Mouse (Mus musculus): ENCODE data around the gene H2-Q2. TPM values are rescaled to one million over a fixed set of nuclear protein-coding genes. Genes with fewer than 3 reads are reported as not detected.
"Not testable (repeated sequence)": the region's sequence is repeated elsewhere in the genome, so short reads cannot be mapped to it uniquely, and the experiment has no call there.

The H2-Q2 gene
- polyA plus RNA-seq (2016; fragmentation: Nextera tagmentation; extraction: Ambion mirVana): 0.15 and 0.20 TPM in 2 replicates

DNA sequence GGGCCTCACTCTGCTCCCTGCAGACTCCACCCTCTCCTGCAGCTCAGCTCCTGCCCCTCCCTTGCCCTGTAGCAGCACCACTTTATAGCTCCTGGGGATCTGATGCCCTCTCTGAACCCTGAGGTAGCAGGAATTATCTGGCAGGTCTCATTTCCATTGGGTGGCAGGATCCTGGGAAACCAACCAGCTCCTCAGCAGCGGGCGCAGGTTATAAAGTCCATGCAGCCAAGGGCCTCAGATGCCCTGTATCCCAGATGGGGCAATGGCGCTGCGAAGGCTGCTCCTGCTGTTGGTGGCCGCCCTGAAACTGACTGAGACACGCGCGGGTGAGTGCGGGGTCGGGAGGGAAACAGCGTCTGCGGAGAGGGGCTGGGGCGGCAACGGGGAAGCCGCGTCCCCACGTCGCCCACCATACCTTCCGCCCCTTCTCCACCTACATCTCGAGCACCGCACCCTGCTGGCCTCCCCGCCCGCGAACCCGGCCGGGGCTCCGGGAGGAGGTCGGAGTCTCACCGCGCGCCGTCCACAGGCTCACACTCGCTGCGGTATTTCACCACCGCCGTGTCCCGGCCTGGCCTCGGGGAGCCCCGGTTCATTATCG lies at the start of gene H2-Q2:
Gene H2-Q2, plus strand, starts transcription at position 172 of the 601 bp plus-strand sequence.
- Histone ChIP-seq H3K9ac (replicated peaks) (peak within 1 kb of the TSS; percentile 46), H3K4me1 (peaks cover 12% of the 10 kb centered on the region), H3K4me2 (replicated peaks) (peak within 1 kb of the TSS; percentile 82), H3K4me3 (peak within 1 kb of the TSS; percentile 48), H3K9me3 (no peaks in the 10 kb centered on the region), H3K27me3 (peaks cover 52% of the 10 kb centered on the region), H3K27ac (replicated peaks) (no peak within 1 kb of the TSS), H3K36me3 (no peaks in the 10 kb centered on the region)
- WGBS: under 1% methylated on average over 38 of the region's 40 CpGs
- ATAC-seq (ENCODE audit: low FRiP score, low read depth): no peak

DNA sequence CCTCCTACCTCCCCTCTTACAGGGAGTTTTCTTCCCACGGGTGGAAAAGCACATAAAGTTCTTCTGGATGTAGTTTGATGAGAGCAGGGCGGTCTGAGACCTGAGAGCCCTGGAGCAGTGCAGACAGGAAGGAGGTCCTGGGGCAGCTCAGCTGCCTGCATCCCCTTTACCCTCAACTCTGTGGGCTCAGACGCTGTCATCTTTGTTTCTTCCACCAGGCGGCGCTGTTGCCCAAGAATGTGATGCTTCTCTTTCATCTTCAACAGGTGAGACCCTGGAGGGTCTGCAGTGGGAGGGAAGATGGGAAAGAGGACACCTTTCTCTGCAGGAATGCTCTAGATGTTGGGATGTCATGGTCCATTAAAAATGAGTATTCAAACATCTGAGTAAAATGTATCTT lies 46.2 kb upstream of the H2-Q2 start:
- not testable (repeated sequence) for H3K27ac ChIP-seq (replicated peaks); H3K4me3 ChIP-seq; H3K9me3 ChIP-seq; H3K27me3 ChIP-seq; H3K9ac ChIP-seq (replicated peaks); H3K4me1 ChIP-seq; ATAC-seq (ENCODE audit: low FRiP score, low read depth); H3K36me3 ChIP-seq; H3K4me2 ChIP-seq (replicated peaks)
- WGBS: 5% methylated on average over 5 of the region's 5 CpGs

DNA sequence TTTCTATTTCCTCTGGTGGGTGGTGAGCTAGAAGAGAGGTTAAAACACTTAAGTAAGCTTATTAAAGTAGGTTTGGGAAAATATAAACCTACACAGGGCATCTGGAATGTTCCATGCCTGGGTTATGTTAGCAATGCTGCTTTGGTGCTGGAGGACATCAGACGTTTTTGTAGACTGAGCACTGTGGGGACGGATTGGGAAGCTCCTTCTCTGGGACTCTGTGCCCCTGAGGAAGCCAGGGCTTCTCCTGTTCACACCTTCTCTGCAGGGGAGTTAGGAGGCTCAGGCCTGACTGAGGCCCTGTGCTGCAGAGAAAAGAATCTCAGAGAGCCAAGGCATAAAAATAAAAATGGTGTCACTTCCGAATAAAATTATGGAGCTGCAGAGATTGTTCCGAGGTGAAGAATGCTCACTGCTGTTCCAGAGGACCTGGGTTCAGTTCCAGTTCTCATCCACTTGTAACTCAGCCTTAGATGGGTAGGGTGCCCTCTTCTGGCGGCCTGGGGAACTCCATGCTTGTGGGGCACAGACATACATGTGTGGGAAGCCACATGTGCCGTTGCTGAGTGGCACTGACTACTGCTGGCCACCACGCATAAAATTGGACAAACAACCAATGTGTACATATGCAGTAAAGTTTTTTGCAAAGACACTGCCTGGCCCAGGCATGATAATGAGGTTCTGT lies 41.6 kb upstream of the H2-Q2 start:
- not testable (repeated sequence) for H3K4me2 ChIP-seq (replicated peaks); H3K9ac ChIP-seq (replicated peaks); ATAC-seq (ENCODE audit: low FRiP score, low read depth); H3K36me3 ChIP-seq; H3K27ac ChIP-seq (replicated peaks); H3K4me1 ChIP-seq; H3K27me3 ChIP-seq; H3K9me3 ChIP-seq; H3K4me3 ChIP-seq
- WGBS: 84% methylated on average over 7 of the region's 7 CpGs

DNA sequence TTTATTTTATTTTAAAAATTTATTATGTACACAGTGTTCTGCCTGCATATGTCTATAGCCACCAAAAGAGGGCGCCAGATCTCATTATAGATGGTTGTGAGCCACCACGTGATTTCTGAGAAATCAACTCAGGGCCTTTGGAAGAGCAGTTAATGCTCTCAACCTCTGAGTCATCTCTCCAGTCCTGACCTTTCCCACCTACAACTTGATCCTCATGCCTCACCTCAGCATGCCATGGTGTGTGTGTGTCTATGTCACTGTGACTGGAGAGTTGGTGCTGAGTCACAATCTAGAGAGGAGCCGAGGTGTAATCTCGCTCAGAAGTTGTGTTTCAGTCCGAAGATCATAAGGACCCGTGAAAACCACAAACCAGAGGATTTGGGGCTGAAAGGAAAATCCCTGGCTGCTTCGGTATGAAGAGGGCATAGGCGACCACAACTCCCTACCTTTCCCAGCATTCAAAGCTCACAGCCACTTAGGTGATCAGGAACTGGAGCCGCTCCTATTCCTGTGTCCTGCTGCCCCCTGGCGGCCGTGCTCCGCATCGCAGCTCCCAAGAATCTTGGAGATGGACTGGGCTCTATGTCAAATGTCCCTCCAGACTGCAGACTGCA lies 40.3 kb upstream of the H2-Q2 start:
- H3K27ac ChIP-seq (replicated peaks): no peak overlapping the region
- ATAC-seq (ENCODE audit: low FRiP score, low read depth): no peak

DNA sequence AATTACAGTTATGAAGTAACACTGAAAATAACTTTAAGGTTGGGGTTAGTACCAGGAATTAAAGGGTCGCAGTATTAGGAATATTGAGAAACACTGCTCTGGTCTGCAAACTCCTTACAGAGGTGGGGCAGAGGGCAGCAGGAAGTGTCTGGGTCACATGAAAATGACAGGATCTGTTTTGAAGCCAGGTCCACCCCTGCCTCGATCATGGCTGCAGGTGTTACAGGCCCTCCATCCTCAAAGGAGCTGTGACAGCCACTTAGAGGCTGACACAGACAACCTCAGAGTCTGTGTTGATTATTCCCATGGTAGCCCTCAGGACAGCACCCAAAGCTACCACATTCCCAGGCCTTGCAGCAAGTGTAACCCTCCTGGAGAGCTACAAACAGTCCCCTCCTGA lies 38.8 kb upstream of the H2-Q2 start:
- Histone ChIP-seq H3K27ac (replicated peaks) (no peak overlapping the region), H3K4me2 (replicated peaks) (no peak overlapping the region), H3K4me3 (no peak overlapping the region), H3K9me3 (no peaks in the 10 kb centered on the region), H3K9ac (replicated peaks) (no peak overlapping the region), H3K36me3 (no peaks in the 10 kb centered on the region), H3K4me1 (no peaks in the 10 kb centered on the region), H3K27me3 (peaks cover 6% of the 10 kb centered on the region; the same call in 1 of the 2 replicates)
- no peak for ATAC-seq (ENCODE audit: low FRiP score, low read depth)
- WGBS: 89% methylated on average over 2 of the region's 2 CpGs

More for the DNA sequence above, 40.3 kb upstream of the H2-Q2 start:
- H3K4me3 ChIP-seq: no peak overlapping the region
- H3K9me3 ChIP-seq: no peaks in the 10 kb centered on the region
- H3K27me3 ChIP-seq: no peaks in the 10 kb centered on the region
- no peak overlapping the region for H3K4me2 ChIP-seq (replicated peaks)
- no peak overlapping the region for H3K9ac ChIP-seq (replicated peaks)
- H3K4me1 ChIP-seq: no peaks in the 10 kb centered on the region
- no peaks in the 10 kb centered on the region for H3K36me3 ChIP-seq
- 25% methylated on average over 13 of the region's 13 CpGs for WGBS

DNA sequence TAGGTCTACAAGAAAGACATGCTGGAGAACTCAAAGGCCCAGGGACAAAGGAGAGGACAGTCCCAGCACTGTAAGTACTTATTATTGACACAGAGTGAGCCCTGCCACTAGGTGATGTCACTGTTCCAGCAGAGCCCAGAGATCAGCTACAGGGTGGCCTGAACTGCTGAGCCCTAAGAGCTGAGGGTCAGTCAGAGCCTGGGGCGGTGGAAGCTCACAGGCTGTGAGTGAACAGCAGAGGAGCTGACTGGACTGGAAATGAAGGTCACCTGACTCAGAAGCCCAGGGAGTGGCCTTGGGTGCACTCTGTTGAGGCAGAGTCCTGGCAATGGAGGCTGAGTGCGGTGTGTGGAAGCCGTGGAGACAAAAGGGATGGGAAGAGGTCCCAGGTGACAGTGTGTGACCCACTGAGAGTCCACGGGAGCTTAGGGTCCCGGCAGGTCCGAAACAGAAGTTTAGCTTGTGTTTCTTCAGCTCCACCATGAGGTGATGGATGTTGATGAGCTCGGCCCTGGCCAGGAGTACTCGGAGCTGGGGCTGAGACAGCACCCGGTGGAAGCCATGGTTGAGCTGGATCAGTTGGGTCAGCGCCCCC lies 38.2 kb upstream of the H2-Q2 start:
- WGBS: 87% methylated on average over 10 of the region's 10 CpGs
- Histone ChIP-seq H3K4me1 (no peaks in the 10 kb centered on the region), H3K27ac (replicated peaks) (no peak overlapping the region), H3K4me3 (no peak overlapping the region), H3K36me3 (no peaks in the 10 kb centered on the region), H3K27me3 (peaks cover 11% of the 10 kb centered on the region), H3K4me2 (replicated peaks) (no peak overlapping the region), H3K9me3 (no peaks in the 10 kb centered on the region), H3K9ac (replicated peaks) (no peak overlapping the region)
- ATAC-seq (ENCODE audit: low FRiP score, low read depth): no peak

DNA sequence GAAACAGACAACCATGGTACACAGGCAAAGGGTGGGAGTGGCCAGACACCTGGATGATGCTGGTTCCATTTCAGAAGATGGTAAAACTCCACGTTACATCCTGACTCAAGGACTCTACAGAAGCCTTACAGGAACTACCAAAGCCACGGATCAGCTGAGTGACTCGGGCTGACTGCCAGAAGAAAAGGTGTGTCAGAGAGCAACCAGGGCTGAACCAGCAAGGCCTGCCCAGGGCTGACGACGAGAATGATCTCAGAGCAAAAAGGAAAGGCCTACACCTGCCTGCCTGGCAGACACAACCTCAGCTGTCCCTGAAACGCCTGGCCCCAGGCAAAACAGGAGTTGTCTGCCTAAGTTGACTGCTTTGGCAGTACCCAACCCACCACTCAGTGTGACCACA lies 37.6 kb upstream of the H2-Q2 start:
- Histone ChIP-seq H3K9ac (replicated peaks) (no peak overlapping the region), H3K27me3 (peaks cover 11% of the 10 kb centered on the region), H3K4me3 (no peak overlapping the region), H3K36me3 (no peaks in the 10 kb centered on the region), H3K9me3 (no peaks in the 10 kb centered on the region), H3K4me2 (replicated peaks) (no peak overlapping the region), H3K4me1 (no peaks in the 10 kb centered on the region), H3K27ac (replicated peaks) (no peak overlapping the region)
- no peak for ATAC-seq (ENCODE audit: low FRiP score, low read depth)
- 77% methylated on average over 6 of the region's 6 CpGs for WGBS

DNA sequence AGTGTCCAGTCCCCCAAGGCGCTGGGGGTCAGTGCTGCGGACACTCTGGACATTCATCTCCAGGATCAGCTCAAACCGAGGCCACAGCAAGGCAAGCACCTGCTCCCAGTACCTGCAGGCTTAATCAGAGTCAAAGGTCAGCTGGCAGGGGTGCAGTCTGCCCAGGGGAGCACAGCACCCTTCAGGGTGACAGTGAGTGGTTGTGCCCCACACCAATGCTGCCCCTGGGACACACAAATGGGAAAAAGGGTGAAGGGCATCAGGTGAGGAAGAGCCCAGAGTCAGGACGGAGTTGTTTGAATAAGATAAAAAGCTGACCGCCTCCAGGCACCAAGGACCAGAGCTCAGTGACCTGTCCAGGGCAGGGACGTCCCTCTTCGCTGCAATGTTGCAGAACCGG lies 37.1 kb upstream of the H2-Q2 start:
- H3K9me3 ChIP-seq: not testable (repeated sequence)
- whole genome bisulfite sequencing: 80% methylated on average over 8 of the region's 8 CpGs

DNA sequence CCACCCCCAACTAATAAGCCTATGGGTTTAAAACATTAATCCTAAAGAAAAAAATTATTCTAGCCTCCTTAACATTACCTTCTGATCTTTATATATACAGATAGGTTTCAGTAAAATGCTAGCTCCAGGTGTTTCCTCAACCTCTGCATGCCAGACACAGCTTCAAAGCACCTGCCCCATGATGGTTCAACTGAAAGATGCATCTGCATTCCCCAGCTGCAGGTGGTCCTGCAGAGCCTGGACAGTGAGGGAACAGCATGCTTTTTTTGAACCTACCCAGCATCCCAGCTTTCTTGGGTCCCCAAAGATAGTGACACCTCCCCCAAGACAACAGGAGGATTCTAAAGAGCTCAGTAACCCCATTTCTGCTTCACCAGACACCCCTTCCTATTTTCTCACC lies 23.4 kb upstream of the H2-Q2 start:
- Histone ChIP-seq H3K27me3 (peaks cover 41% of the 10 kb centered on the region), H3K27ac (replicated peaks) (no peak overlapping the region), H3K9ac (replicated peaks) (no peak overlapping the region), H3K4me2 (replicated peaks) (no peak overlapping the region), H3K4me1 (peaks cover 9% of the 10 kb centered on the region), H3K9me3 (no peaks in the 10 kb centered on the region), H3K4me3 (no peak overlapping the region), H3K36me3 (no peaks in the 10 kb centered on the region)
- no peak for ATAC-seq (ENCODE audit: low FRiP score, low read depth)

More for the DNA sequence above, 37.1 kb upstream of the H2-Q2 start:
- H3K36me3 ChIP-seq; H3K4me2 ChIP-seq (replicated peaks); H3K9ac ChIP-seq (replicated peaks); H3K27ac ChIP-seq (replicated peaks); H3K4me3 ChIP-seq; ATAC-seq (ENCODE audit: low FRiP score, low read depth); H3K4me1 ChIP-seq: not testable (repeated sequence)
- peaks cover 11% of the 10 kb centered on the region for H3K27me3 ChIP-seq

DNA sequence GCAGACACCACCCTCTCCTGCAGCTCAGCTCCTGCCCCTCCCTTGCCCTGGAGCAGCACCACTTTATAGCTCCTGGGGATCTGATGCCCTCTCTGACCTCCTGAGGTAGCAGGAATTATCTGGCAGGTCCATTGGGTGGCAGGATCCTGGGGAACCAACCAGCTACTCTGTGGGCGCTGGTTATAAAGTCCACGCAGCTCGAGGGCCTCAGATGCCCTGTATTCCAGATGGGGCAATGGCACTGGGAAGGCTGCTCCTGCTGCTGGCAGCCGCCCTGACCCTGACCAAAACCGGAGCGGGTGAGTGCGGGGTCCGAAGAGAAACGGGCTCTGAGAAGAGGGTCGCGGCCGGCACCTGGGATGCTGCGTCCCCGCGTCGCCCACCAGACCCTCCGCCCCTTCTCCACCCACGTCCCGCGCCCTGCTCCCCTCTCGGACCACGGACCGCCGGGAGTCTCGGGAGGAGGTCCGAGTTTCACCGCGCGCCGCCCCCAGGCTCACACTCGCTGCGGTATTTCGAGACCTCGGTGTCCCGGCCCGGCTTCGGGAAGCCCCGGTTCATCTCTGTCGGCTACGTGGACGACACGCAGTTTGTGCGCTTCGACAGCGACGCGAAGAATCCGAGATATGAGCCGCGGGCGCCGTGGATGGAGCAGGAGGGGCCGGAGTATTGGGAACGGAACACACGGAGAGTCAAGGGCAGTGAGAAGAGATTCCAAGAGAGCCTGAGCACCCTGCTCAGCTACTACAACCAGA lies 21.5 kb upstream of the H2-Q2 start, which contains the start of gene H2-Q1:
Gene H2-Q1, plus strand, starts transcription at position 79 of the 755 bp plus-strand sequence.
- no peak for ATAC-seq (ENCODE audit: low FRiP score, low read depth)
- Histone ChIP-seq H3K9me3 (no peaks in the 10 kb centered on the region), H3K27me3 (peaks cover 41% of the 10 kb centered on the region), H3K4me2 (replicated peaks) (peak within 1 kb of the TSS; percentile 56), H3K36me3 (no peaks in the 10 kb centered on the region), H3K4me3 (peak within 1 kb of the TSS; percentile 39), H3K4me1 (peaks cover 9% of the 10 kb centered on the region), H3K9ac (replicated peaks) (0 out of 2 replicates have a peak within 1 kb of the TSS, but pooled peaks have one; percentile 26), H3K27ac (replicated peaks) (no peak within 1 kb of the TSS)
- WGBS: 2% methylated on average over 55 of the region's 55 CpGs

DNA sequence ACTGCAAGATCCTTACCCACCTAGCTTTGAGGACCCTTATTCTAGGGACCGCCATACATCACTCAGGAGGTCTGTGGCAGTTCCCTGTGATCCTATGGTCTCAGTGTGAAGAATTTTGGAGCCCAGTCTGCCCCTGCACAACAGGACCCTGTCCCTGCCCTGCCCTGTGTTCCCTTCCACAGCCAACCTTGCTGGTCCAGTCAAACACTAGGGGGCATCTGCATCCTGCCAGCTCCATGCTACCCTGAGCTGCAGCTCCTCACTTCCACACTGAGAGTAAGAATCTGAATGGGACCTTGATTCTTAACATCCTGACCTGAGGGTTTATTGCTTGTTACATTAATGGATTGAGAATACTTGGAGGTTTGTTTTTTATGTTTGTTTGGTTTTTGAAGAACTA lies 16.9 kb upstream of the H2-Q2 start:
- not testable (repeated sequence) for H3K4me3 ChIP-seq; H3K36me3 ChIP-seq; H3K4me1 ChIP-seq; H3K4me2 ChIP-seq (replicated peaks); H3K9ac ChIP-seq (replicated peaks); H3K9me3 ChIP-seq; H3K27ac ChIP-seq (replicated peaks); ATAC-seq (ENCODE audit: low FRiP score, low read depth)
- peaks cover 24% of the 10 kb centered on the region for H3K27me3 ChIP-seq
- 74% methylated on average over 1 of the region's 1 CpGs for WGBS

All from midbrain, embryonic 12.5 days (tissue).